Mouse (Mus musculus) ES-E14 (cell line): ENCODE measurements around the gene Camkk1. TPM values are rescaled to one million over a fixed set of nuclear protein-coding genes. Genes with fewer than 3 reads are reported as not detected.
A peak's percentile ranks its signal among the peaks of the same experiment; 100 is the strongest.

ENCODE experiments used
- DNase-seq: peaks from one replicate; pipeline ENCODE4 v3.0.0-alpha.2; 2013; ENCODE audit warnings: low read depth, low spot score
- H3K27ac ChIP-seq: 2 replicates; pipeline ENCODE4 v1.5.1; 2012; ENCODE audit warnings: low read depth, mild to moderate bottlenecking, low read length, moderate library complexity, mixed read lengths; ENCODE audit not compliant: poor library complexity, insufficient read depth, severe bottlenecking
- H3K36me3 ChIP-seq: 2 replicates; pipeline ENCODE4 v1.6.1; 2012; ENCODE audit warnings: mild to moderate bottlenecking, low read length, moderate library complexity, mixed read lengths; ENCODE audit not compliant: control insufficient read depth, poor library complexity, insufficient read depth, severe bottlenecking
- H3K4me1 ChIP-seq, 2 experiments: fragments of 150-350 bp in 1 of 2; sonication (generic) in 1 of 2; 2 replicates each; pipeline ENCODE4 v1.6.1; 2012; ENCODE audit warnings: low read length in 2 of 2, mild to moderate bottlenecking in 1 of 2, mixed read lengths in 1 of 2; ENCODE audit not compliant: control insufficient read depth in 2 of 2, insufficient read depth in 2 of 2, poor library complexity in 1 of 2
- H3K4me3 ChIP-seq, 2 experiments: fragments of 150-350 bp in 1 of 2; sonication (generic) in 1 of 2; 2 replicates each; pipeline ENCODE4 v1.5.1; 2012; ENCODE audit warnings: low read length in 2 of 2, low read depth in 1 of 2, mild to moderate bottlenecking in 1 of 2, mixed read lengths in 1 of 2; ENCODE audit not compliant: insufficient read depth in 1 of 2, poor library complexity in 1 of 2, severe bottlenecking in 1 of 2
- H3K9ac ChIP-seq: 2 replicates; pipeline ENCODE4 v1.6.1; 2012; ENCODE audit warnings: low read depth, mild to moderate bottlenecking, low read length, mixed read lengths; ENCODE audit not compliant: poor library complexity, insufficient read depth, severe bottlenecking
- H3K9me3 ChIP-seq: fragments of 150-350 bp; sonication (generic); 2 replicates; pipeline ENCODE4 v1.6.1; 2012; ENCODE audit warnings: low read depth, mild to moderate bottlenecking, low read length; ENCODE audit not compliant: control insufficient read depth, insufficient read depth
- CHD2 ChIP-seq: IDR thresholded peaks from 2 replicates; pipeline ENCODE4 v1.6.1; 2014; ENCODE audit warnings: mild to moderate bottlenecking, low read depth, low read length, inconsistent platforms
- HCFC1 ChIP-seq: IDR thresholded peaks from 2 replicates; pipeline ENCODE4 v1.6.1; 2012; ENCODE audit warnings: low read length, inconsistent platforms, borderline replicate concordance; ENCODE audit not compliant: insufficient read depth
- MAFK ChIP-seq: IDR thresholded peaks from 2 replicates; pipeline ENCODE4 v1.6.1; 2014; ENCODE audit warnings: mild to moderate bottlenecking, low read depth, low read length, inconsistent platforms; ENCODE audit not compliant: insufficient read depth
- ZC3H11A ChIP-seq: IDR thresholded peaks from 2 replicates; pipeline ENCODE4 v1.6.1; 2012; ENCODE audit warnings: low read depth, mild to moderate bottlenecking, inconsistent platforms, low read length, borderline replicate concordance
- ZNF384 ChIP-seq: IDR thresholded peaks from 2 replicates; pipeline ENCODE4 v1.6.1; 2012; ENCODE audit warnings: low read depth, low read length, inconsistent platforms
- in situ Hi-C, 2 experiments: fragments of 600-800 bp; cut with MboI; formaldehyde crosslinking; loops; one replicate each; pipeline ENCODE4 v1.15.1; 2025; ENCODE audit warnings: low sequenced_read_pairs in 2 of 2, inconsistent platforms in 1 of 2; ENCODE audit not compliant: unreplicated experiment in 2 of 2
- total RNA-seq: library from RNA; depleted of rRNA; stranded (reverse); fragments of 300-350 nt; gene quantifications from 2 replicates; pipeline ENCODE4 v1.2.3, GENCODE M21; 2012

The Camkk1 gene
- total RNA-seq, 1 experiment = 4.5 TPM

DNA sequence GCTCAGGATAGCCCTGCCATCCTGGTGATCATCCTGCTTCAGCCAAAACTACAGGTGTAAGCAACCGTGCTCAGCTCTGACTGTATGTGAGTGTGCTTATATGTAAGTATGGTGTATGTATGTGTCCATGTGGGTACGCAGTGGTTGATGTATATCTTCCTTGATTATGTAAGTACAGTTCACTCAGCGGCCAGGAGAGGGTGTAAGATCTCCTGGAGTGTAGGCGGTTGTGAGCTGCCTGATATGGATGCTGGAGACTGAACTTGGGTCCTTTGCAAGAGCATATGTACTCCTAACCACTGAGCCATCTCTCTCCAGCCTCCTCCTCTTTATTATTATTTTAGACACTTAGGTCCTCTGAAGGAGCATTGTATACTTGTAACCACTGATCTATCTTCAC, 26.0 kb downstream of the Camkk1 start:
- Histone ChIP-seq H3K4me3 (no peak overlapping the region), H3K36me3 (no peaks in the 10 kb centered on the region), H3K9me3 (no peaks in the 10 kb centered on the region), H3K9ac (no peak overlapping the region), H3K27ac (no peak overlapping the region), H3K4me1 (peaks cover 7 to 15% of the 10 kb centered on the region in 2 experiments; a peak in 2 of 4 replicates)
- in situ Hi-C loops = no loop called here
- TF ChIP-seq HCFC1 = no peak
- no peak for TF ChIP-seq MAFK
- TF ChIP-seq ZC3H11A = no peak
- DNase-seq = no peak

DNA sequence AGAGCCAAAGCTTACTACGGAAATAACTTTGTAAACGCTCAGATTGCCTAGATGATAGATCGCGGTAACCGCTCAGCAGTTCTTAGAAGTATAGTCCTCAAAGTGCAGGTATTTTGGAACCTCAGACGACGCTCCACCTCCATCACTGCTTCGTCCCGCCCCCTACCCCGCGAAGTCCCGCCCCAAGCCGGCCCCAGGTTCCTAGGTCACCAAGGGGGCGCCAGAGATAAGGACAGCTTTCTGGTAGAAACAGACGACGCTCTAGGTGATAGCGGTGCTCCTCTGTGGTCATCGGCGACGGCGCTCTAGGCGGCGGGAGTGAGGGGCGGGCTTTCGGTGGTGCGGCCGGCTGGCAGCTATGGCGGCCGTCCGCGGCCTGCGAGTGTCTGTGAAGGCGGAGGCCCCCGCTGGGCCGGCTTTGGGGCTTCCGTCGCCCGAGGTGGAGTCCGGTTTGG, 28.8 kb downstream of the Camkk1 start, which contains the start of gene Ncbp3:
Ncbp3 (plus strand) TSS at position 242 of the 455 bp plus-strand sequence.
- in situ Hi-C loops = no loop called here
- peaks cover 7 to 12% of the 10 kb centered on the region in 2 experiments; a peak in 2 of 4 replicates for H3K4me1 ChIP-seq
- peak within 1 kb of the TSS; percentile 34; the same call in 1 of the 2 replicates for H3K27ac ChIP-seq
- peak within 1 kb of the TSS; percentile 87 to 95 for H3K4me3 ChIP-seq
- H3K36me3 ChIP-seq = peaks cover 4% of the 10 kb centered on the region; the same call in 1 of the 2 replicates
- peak within 1 kb of the TSS; percentile 98 for H3K9ac ChIP-seq
- peak; percentile 95 for DNase-seq
- no peaks in the 10 kb centered on the region for H3K9me3 ChIP-seq
- no peak for TF ChIP-seq ZNF384
- TF ChIP-seq HCFC1 = peak; percentile 81

DNA sequence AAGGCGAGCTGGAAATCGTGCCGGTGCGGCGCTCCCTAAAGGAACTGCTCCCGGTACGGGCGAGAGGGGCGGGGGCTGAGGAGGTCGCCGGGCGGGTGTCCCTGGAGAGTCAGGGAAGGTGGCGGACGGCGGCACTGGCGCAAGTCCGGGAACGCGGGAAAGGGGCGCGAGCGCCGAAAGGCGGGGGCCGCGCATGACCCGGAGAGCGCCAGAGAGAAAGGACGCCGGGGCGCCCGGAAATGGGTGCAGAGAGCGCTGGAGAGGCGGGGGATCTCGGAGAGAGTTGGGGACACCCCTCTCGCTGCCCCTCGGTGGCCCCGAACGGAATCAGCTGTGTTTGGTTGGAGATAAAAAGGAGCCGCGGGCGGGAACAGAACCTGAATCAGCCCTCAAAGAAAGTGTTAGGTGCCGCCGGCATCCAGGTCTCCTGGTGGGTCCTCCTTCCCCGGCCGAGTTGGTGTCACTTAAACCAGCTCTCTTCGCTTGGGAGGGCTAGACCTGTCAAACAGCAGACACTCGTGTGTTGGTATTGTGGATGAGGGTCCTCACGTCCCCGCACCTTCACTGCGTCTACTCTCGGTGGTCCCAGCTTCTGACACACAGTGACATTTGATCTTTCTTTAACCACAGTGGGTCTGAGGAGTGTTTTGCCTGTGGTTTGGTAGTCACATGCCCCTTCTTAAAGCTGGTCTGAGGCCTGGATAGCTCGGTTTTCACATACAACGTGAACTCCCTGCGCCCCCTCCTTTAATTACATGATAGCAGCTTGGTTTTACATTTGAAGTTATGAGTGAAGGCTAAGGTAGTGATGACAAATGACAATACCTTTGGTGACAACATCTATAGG, 29.4 kb downstream of the Camkk1 start:
- TF ChIP-seq ZC3H11A = no peak
- no peak for TF ChIP-seq ZNF384
- no peak for TF ChIP-seq HCFC1
- TF ChIP-seq MAFK = no peak
- TF ChIP-seq CHD2 = no peak
- Histone ChIP-seq H3K36me3 (peaks cover 4% of the 10 kb centered on the region; the same call in 1 of the 2 replicates), H3K9me3 (no peaks in the 10 kb centered on the region), H3K4me3 (peak overlapping the region; percentile 87 to 95), H3K9ac (peak overlapping the region; percentile 98), H3K4me1 (peaks cover 7 to 12% of the 10 kb centered on the region in 2 experiments; a peak in 2 of 4 replicates), H3K27ac (peak overlapping the region; percentile 34; the same call in 1 of the 2 replicates)
- DNase-seq = no peak
- in situ Hi-C loops = no loop called here

DNA sequence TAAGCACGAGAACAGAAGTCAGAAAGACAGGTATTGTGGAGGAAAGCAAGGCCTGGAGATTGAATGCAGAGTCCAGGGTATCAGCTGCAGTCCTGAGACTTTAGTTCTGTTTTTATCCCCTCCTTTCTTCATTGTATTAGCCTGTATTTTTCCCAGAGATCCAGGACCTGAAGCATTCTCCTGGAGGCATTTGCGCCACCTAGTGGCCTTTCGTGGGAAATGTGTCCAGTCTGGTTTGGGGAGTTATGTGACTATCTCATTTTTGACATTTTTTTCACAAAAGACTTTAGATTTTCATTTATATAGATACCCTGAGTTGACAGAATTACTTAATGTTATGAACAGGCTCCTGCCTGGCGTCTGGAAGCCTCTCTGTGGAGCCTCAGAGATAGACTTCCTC, 30.5 kb downstream of the Camkk1 start:
- Histone ChIP-seq H3K4me1 (peaks cover 7% of the 10 kb centered on the region in 2 experiments; a peak in 2 of 4 replicates), H3K4me3 (peak overlapping the region in 1 of 2 experiments; percentile 95; a peak in 1 of 4 replicates), H3K9me3 (no peaks in the 10 kb centered on the region), H3K9ac (peak overlapping the region; percentile 7; the same call in 1 of the 2 replicates), H3K36me3 (peaks cover 9% of the 10 kb centered on the region), H3K27ac (no peak overlapping the region)
- in situ Hi-C loops = no loop called here
- peak; percentile 72 for DNase-seq
- TF ChIP-seq ZNF384 (no peak), MAFK (no peak), ZC3H11A (no peak), CHD2 (no peak), HCFC1 (no peak)
